Comparison of ENCODE assay signal across 23 mouse cellular contexts in the genomic region with DNA sequence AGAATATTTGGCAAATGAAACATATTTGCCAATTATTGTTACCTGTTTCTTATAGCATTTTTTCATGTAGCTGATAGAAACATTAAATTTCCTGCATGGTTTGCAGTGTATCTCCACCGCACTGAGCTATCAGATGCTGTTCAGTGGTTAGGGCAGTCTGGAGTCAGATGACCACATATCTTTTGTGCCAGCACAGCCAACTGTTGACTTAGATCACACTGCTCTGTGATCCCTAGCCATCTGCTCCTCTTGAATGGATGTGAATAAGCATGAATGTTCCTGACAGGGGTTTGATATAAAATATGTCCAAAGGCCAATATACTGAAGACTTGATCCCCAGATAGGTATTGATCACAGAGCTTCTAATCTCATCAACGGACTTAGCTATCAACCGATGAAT. TPM values are rescaled to one million over a fixed set of nuclear protein-coding genes. Genes with fewer than 3 reads are reported as not detected.
"Had no signal": no experiment of that assay in that cellular context is flagged by ENCODE, and none has a peak within 500 bp of the region (broad histone marks: within the 10 kb centered on the region; RNA-seq: fewer than 3 reads in every experiment).

No protein-coding gene starts in this region.

- H3K9me3 ChIP-seq: midbrain, embryonic 10.5 days; midbrain, embryonic 12.5 days; neural tube, embryonic 12.5 days; stomach, embryonic 15.5 days had no signal

- H3K4me1 ChIP-seq: midbrain, embryonic 10.5 days; midbrain, embryonic 12.5 days; neural tube, embryonic 12.5 days; stomach, embryonic 15.5 days had no signal

- H3K4me3 ChIP-seq: midbrain, embryonic 10.5 days; midbrain, embryonic 12.5 days; neural tube, embryonic 12.5 days; stomach, embryonic 15.5 days had no signal

- H3K36me3 ChIP-seq: midbrain, embryonic 10.5 days; midbrain, embryonic 12.5 days; neural tube, embryonic 12.5 days; stomach, embryonic 15.5 days had no signal

- H3K27ac ChIP-seq: midbrain, embryonic 10.5 days; midbrain, embryonic 12.5 days; neural tube, embryonic 12.5 days; stomach, embryonic 15.5 days; stomach, postnatal 0 days had no signal

- H3K9ac ChIP-seq: lung, embryonic 14.5 days; midbrain, embryonic 12.5 days; neural tube, embryonic 12.5 days; stomach, embryonic 15.5 days had no signal

- DNase-seq: lung, adult 18-20 months; lung, embryonic 14.5 days; lung, postnatal 10 days; lung, postnatal 4 days; midbrain, embryonic 14.5 days; right cerebral cortex, postnatal 14 days; thymus, adult 2 months; thymus, postnatal 25 days; thymus, postnatal 4 days had no signal

- H3K4me2 ChIP-seq: lung, embryonic 14.5 days; midbrain, embryonic 12.5 days; neural tube, embryonic 12.5 days; stomach, embryonic 15.5 days had no signal

- H3K27me3 ChIP-seq: stomach, embryonic 15.5 days had no signal

RNA-seq across cellular contexts. Expression of gene 4930447C04Rik, which starts 17.9 kb away (rescaled TPM):
- polyA plus RNA-seq: spleen, adult 2 months; thymus, adult 2 months had no signal

RNA-seq across cellular contexts. Expression of gene Six6, which starts 18.8 kb away (rescaled TPM):
- total RNA-seq: megakaryocyte, adult 5-6 weeks; megakaryocyte-erythroid progenitor cell, adult 5-6 weeks; neutrophil, adult 5-6 weeks had no signal
- polyA plus RNA-seq: liver, embryonic 16.5 days; lung, embryonic 14.5 days; lung, embryonic 16.5 days; midbrain, embryonic 12.5 days; midbrain, embryonic 14.5 days; neural tube, embryonic 12.5 days; neural tube, embryonic 14.5 days; spleen, adult 2 months; stomach, embryonic 15.5 days; stomach, postnatal 0 days; testis, adult 2 months; thymus, adult 2 months; urinary bladder, adult 2 months had no signal
